Mouse (Mus musculus) right cerebral cortex, postnatal 36 days (tissue): Measurements from ENCODE around the gene Nacc1.
A peak's percentile ranks its signal among the peaks of the same experiment; 100 is the strongest.

Experiments used
- DNase-seq, 2 experiments: peaks; one replicate each; pipeline ENCODE4 v3.0.0; 2022; ENCODE audit warnings: low spot score in 2 of 2, mixed read lengths in 1 of 2

Nacc1 gene

DNA sequence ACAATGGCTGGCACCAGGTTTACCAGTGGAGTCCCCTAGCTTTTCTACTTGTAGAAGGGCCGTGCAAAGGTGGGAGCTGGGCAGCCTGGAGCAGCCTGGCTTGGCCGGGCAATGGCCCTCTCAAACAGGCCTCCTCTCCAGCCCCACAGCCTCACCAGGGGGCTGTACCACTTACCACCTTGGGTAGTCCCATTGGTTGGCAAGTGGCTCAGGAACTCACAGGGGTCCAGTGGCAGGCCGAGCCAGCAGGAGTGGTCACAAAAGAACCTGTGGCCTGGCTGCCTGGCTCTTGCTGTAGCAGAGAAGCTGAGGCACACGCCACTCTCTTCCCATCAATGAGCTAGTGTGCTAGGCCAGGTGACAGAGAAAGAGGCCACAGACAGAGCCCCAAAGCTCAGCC lies 26.5 kb upstream of the Nacc1 start:
- DNase-seq: no peak

DNA sequence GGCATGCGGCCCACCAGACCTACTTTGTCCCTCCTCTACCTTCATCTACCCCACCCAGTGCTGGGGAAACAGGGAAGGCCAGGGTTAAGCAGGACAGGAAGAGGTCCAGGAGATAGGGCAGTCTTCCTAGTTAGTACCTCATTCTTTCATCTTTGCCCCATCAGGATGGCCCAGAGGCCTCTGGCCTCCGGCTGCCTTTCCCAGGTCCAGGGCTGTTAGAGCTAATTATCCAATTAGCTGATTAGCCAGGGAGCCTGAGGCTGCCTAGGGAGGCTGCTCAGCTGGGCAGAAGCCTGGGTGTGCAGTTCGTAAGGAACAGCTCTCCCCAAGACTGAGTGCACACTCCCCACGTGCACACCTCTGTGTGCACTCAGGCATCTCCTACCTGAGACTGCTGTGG lies 25.7 kb upstream of the Nacc1 start:
- DNase-seq: no peak

DNA sequence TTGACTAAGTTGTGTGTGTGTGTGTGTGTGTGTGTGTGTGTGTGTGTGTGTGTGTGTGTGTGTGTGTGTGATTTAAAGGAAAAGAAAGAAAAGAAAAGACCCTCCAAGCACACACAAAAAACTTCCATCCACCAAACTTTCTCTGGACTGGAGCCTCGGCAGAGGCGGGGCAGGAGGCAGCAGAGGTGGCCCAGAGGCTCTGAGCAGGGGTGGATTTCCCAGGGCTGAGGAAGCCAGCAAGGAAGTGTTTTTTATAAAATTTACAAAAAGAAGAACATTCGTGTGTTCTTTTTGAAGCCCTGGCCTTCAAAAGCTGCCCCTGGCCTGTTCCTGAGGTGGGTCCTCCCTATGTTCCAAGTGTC lies 25.1 kb upstream of the Nacc1 start:
- DNase-seq: no peak

DNA sequence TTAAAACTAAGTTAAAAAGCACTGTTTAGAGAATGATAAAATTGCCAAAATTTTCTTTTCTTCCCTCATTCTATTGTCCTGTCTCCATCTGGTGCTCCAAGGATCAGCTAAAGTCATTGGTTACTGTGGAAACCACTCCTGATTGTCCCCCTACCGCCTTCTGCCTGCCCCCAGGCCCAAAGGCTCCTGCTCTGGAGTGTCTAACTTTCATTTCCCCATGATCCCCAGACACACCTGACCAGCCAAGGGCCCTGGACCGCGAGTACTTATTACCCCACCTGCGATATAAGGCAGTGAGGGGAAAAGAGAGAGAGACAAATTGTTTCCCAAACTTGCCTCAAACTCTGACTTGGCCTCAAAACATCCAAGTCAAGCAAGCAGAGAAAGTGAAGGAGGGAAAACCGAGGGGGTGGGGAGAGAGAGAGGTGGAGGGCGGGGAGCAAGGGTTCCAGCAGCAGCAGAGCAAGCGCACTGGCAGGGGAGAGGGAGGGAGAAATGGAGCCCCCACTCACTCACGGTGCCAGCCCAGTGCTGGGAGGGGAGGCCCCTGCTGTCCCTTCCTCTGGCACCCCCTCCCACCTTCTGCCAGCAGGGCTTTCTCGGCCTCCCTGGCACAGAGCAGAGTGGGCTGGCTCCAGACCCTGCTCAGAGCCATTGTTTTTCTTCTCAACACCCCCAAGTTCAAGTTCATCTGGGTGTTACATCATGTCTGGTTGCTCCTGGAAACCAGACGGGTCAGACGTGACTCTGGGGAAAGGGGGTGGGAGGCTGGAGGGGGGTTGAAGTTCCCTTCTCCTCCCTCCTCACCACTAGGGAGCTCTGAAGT lies 24.5 kb upstream of the Nacc1 start:
- DNase-seq: no peak

DNA sequence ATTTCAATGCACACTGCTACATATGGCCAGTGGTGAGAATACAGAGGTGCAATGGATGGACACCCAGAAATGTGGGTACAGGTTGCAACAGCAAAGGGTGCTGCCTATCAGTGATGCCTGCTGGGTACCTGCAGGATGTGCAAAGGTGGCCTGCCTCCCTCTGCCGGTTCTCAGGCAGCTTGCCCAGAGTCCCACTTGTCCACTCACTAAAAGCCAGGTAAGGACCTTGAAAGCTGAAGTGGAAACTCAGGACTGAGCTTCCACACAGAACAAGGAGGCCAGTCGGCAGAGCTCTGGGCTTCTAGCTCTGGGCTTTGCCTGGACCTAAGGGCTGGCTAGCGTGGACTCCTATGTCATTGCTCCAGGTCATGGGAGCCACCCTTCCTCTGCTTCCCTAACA lies 23.6 kb upstream of the Nacc1 start:
- no peak for DNase-seq

DNA sequence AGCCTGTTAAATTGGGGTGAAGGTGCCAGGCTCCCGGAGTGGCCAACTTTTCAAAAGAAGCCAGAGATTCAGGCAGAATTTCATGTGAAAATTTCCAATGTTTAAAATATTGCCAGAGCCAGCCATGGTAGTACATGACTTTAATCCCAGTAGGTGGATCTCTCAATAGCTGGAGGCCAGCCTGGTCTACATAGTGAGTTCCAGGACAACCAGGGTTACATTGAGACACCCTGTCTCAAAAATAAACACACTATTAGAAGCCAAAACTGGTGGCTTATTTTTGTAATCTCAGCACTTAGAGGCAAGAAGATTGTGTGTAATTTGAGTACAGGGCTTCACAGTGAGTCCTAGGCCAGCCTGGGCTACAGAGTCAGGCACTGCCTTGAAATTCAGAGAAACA lies 22.3 kb upstream of the Nacc1 start:
- DNase-seq: no peak

DNA sequence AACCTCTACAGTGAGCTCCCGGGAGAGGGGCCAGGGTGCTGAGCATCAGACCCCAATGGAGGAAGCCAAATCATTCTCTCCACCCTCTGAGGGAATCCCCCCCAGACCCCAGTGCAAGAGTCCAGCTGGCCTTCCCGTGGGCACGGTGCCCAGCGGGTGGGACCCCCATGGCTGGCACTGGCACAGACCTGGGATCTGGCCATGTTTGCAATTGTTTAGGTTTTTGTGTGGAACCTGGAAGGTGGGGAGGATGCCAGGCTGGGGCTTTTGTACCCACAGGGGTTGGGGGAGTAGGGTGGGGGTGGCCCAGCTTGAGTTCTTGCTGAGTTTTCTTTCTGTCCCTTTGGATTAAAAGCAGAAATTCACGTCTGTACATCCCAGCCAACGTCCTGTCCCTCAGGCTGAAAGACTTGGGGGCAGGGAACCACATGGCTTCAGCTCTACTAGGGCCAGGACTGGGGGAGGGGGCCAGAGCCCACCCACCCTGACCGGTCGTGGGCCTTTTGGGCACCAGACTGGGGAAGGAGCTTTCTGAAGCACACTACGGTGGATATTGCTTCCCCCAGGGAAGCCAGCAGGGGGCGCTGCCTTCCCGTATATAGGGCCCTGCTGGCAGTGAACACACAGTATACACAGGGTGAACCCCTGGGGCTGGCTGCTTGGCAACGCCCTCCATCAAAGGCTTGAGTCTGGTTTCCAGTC lies 21.3 kb upstream of the Nacc1 start:
- peak; percentile 74 to 78 for DNase-seq

DNA sequence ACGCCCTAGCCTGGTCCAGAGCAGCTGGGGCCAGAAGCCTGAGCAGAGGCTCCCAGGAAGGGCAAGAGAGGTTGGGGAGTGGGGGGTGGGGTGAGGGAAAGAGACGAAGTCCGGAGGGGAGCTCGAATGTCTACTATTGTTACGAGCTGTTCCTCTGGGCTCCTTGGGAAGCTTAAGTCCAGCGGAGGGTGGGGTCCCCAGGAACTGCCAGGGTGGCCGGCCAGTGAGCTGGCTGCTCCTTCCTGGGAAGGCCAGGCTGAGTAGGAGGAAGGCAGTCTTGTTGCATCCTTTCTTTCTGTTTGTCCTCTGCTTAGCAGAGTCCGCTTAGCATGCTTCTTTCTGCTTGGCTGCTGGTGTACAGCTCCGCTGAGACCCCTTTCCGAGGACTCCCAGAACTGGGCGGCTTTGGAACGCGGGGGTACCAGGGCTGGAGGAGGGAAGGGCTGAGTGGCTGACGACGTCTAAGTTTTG lies 20.4 kb upstream of the Nacc1 start:
- DNase-seq: no peak

DNA sequence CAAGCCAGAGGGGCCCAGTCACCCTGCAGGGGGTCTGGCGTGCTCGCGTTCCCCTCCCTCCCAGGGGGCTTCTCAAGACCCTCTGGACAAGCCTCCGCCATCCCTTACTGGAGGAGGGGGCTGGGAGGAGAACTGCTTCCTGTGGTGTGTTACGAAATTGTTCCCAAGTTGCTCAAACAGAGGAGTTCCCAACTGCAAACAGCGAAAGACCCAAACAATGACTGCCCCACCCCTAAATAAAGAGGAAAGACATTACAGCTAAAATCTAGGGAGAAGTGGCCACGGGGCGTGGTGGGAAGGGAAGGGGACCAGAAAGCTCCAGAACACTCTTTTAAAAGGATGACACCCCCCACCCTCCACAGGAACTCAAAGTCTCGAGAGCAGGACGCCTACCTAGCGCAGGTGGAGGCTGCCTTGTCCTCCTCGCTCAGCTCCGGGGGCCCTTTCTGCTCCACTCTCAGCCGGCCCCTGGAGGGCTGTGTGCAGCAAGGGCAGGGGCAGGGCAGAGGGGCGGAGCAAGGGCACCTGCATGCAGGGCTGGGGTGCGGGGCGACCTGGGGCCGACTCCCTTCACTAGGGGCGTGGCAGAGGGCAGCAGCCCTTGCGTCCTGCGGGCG lies 19.7 kb upstream of the Nacc1 start:
- no peak for DNase-seq

DNA sequence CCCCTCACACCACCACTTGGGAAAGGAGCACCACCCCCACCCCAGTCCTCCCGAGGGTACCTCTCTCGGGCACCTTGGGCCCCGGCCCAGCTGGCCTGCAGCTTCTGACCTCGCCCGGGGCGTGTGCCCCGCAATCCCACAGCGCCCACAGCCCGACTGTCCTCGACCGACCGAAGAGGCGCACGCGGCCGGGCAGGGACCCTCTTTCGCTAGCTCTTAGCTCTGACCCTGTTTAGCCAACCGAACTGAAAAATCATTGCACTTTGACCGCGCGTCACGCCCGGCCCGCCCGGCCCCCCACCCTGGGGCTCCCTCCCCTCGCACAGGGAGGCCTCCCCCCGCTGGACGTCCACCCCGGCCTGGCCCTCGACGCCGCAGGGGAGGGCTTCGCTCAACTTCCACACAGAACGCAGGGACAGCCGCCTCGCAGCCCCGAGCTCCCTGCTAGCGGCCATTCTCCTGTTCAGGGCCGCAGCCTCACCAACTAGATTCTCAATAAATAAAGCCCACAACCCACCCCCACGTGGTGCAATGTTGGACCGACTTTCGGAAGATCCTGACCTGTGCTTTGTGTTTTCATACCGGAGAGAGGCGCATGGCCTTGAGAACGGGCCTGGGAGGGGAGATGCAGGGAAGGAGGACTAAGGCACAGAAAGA lies 19.1 kb upstream of the Nacc1 start:
- no peak for DNase-seq

DNA sequence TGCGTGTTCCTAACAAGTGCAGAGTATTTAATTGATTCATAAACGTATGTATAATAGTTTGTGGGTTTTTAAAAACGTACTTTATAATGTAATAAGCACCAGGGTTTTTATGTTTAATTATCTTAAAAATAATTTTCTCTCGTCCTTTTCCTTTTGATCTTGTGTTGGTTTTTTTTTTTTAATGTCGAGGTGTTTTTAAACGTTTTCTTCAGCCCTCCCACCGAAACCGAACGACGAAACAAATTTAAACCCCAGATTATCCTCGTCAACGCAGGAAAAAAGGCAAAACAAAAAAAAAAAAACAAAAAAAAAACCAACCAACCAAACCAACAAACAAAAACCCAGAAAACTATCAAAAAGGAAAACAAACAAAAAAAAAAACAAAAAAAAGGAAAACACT lies 18.3 kb upstream of the Nacc1 start:
- no peak for DNase-seq

DNA sequence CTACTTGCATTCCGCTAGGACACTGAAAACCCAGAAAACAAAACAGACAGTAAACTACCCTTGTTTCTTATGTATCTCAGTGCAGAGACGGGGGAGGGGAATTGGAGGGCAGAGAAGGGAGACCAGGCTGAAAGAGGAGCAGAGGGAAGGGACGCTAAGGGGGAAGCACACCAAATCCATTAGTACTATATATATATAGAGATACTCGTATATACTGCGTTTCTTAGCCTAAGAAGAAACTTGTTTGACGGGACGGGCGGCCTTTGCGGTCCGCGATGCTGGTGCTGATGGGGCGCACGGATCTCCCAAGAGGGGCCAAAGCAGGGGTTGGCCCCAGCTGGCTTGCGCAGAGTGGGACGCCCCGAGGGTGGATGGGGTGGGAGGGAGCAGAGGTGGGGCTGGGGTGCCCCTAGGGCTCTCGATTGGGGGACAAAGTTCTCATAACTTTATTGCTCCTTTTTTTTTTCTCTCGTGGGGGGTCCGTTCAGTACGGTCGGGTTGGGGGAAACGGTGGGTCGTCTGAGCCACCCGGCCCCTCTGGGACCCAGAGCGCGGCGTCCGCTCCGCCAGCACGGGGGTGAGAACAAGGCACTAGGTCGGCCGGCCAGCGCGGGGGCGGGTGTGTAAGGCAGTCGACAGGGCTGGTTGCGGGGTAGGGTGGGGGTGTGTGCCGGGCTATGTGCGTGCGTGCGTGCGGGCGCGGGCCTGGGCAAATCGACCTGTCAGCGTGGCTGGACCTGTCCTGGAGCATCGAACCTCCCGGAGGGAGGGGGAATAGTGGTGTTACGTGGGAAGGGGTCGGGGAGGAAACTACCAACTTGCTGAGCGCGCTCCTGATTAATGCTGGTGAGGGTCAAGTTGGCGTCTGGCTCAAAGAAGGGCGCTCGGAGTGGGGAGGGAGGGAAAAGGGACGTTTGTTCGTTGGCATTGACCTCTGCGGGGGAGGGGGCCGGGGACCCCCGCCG lies 17.5 kb upstream of the Nacc1 start:
- DNase-seq: no peak

DNA sequence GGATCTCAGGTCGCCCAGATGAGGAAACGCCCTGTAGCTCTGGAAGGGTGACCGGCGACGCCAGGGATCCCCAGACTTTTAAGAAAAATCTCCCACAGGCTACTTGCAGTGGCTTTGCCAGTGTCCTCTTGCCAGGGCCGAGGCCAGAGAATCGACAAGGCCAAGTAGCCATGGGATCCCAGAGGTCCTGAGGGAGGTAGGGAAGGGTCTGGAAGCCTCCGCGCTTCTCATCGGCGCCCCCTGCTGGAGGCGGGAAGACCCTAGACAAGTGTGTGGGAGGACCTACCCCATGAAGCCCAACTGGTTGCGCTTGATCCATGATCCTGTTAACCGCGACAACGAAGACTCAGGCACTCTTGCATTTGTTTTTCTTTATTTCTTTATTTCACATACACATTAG lies 16.7 kb upstream of the Nacc1 start:
- DNase-seq: no peak

DNA sequence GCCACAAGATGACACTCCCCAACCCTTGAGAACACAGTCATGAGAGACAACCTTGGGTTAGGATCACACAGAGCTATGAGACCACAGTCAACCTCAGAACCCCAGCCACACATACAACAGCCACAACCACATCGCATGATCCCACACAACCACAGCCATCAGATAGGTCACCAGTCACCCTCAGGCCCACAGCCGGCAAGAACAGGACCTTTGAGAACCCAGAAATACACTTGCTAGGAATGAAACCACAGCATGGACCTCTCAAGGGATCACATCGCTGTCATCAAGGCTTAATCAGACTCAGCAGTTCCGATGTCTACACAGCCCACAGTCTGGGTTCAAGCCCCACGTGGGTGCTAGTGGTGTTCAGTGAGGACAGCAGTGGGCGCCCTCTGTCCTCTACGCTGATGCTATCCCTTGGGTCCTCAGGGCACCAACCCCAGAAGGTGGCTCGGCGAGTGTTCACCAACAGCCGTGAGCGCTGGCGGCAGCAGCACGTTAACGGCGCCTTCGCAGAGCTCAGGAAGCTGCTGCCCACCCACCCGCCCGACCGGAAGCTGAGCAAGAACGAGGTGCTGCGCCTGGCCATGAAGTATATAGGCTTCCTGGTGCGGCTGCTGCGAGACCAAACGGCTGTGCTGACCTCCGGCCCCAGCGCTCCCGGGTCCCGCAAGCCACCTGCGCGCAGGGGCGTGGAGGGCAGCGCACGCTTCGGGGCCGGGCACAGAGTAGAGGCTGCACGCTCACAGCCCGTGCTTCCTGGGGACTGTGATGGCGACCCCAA lies 16.0 kb upstream of the Nacc1 start:
- no peak for DNase-seq

DNA sequence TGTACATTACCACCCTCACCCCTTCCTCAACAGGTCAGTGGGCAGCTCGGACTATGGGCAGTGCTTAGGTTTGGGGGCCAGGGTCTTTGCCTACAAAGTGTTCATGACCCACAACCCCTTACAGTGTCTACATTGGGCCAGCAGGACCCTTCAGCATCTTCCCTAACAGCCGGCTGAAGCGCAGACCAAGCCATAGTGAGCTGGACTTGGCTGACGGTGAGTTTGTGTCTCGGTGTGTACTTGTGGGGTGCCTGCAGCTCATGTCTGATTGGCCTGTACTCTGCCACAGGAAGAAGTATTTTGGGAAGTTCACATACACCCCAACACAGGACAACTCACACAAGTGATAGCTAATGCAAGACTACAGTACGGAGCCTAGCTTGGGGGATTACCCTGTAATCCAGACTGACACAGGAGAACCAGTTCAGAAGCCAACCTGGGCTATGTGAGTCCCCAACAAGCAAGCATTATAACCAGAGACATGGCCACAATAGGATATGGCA lies 15.4 kb upstream of the Nacc1 start:
- DNase-seq: no peak

DNA sequence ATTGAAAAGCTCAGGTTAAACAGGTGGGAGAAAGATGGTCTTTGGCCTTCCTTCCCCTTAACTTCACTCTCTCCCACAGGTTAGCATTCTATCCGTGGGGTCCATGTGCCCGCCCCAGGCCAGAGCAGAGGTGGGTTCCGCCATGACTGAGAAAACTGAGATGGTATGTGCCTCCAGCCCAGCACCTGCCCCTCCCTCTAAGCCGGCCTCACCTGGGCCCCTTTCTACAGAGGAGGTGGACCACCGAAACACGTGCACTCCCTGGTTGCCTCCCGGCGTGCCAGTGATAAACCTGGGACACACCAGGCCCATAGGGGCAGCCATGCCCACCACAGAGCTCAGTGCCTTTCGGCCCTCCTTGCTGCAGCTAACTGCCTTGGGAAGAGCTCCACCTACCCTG lies 14.9 kb upstream of the Nacc1 start:
- no peak for DNase-seq

DNA sequence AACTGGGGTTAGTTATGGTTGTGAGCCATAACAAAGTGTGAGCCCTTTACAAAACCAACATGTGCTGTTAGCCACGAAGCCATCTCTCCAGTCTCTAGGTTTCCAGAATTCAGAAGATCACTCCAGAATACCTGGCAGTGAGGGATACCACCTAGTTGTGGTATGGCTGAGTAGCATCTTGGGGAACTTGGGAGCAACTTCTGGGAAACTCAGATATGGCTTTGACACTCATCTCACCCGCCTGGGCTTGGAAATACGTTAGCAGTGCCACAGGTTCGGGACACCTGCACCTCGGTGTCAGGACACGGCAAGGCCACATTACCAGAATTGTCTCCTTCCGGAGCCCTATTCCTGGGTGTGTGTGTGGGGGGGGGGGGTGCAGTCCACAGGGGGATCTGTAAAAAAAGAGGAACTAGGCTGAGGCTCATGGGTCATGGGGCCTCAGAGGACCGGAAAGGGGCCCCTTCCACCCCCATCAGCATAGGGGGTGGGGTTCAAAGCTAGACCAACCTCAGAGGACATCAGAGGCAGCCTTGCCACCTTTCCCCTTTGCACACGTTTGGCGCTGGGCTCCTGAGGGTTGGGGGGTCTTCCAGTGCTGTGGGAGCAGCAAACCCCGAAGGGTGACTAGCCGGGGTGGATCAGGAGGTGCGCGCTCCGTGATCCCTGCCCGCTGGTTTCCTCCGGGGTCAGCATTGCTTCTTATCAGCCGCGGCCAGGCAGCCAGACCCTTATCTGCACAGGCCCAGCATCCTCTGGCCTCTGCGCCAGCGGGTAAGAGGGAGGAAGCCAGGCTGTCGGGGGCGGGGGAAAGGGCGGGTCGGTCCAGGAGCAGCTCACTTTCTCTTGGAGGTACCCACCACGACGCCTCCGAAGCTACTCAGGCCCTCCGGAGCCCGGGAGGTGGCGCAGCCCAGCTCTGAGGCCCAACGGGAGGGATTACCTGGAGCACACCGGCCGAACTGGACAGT lies 13.6 kb upstream of the Nacc1 start, which contains the start of gene Lyl1:
Gene Lyl1, plus strand, starts transcription at position 517 of the 971 bp plus-strand sequence.
- no peak for DNase-seq

DNA sequence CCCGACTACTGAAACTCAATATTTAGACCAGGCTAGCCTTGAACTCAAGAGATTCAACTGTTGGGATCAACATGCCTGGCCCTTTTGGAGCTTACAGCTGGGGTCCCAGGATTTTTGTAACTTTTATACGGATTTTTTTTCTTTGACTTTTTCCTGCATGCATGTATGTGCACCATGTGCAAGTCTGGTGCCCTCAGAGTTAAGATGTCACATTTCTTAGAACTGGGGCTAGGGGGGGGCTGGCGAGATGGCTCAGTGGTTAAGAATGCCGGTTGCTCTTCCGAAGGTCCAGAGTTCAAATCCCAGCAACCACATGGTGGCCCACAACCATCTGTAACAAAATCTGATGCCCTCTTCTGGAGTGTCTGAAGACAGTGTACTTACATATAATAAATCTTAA lies 12.9 kb upstream of the Nacc1 start:
- no peak for DNase-seq

DNA sequence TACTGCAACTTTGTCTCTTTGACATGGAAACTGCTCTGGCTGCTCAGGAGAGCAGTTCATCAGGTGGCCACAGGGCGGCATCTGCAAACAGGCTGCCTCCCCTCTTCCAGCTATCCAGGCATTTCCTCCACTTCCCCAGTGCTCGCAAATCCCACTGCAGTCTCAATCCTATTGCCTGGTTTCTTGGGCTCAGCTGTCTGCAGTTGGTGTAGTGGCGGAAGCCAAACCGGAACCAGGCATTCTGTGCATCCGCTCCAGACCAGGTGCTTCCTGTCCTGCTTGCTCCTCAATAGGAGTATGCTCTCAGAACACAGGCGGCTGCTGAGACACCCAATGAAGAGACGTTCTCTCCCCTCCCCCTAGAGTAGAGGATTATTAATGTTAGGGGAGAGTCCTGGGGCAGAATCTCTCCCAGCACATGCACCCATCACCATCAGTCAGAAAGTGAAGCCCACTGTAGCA lies 12.2 kb upstream of the Nacc1 start:
- no peak for DNase-seq
